Mouse (Mus musculus) small intestine, adult 2 months (tissue): Measurements from ENCODE around the gene Cacng2.

ENCODE experiments used
- CTCF ChIP-seq: fragments of 200-500 bp; IDR thresholded peaks from 2 replicates; pipeline ENCODE4 v1.5.1; 2012; ENCODE audit warnings: low read depth, mild to moderate bottlenecking, control low read depth, inconsistent platforms, low read length, moderate library complexity, mixed read lengths; ENCODE audit not compliant: insufficient replicate concordance, insufficient read length; ENCODE audit errors: extremely low read depth
- POLR2A ChIP-seq: fragments of 200-500 bp; IDR thresholded peaks from 2 replicates; pipeline ENCODE4 v1.6.1; 2012; ENCODE audit warnings: low read depth, mild to moderate bottlenecking, control low read depth, inconsistent platforms, low read length, moderate library complexity

GRCm38 (mm10) chr15:77969940-77970469 lies 149.8 kb downstream of the Cacng2 start:
- TF ChIP-seq POLR2A (no peak), CTCF (no peak)
